9 mouse cellular contexts compared by ENCODE assay signal in genomic region chr15:85576511-85577440, GRCm38 (mm10). TPM values are rescaled to one million over a fixed set of nuclear protein-coding genes. Genes with fewer than 3 reads are reported as not detected.
DNase-seq lines count a peak whose midpoint lies in the region; ATAC-seq and TF ChIP-seq lines count a peak whose summit lies in the region.
"Had no signal": no experiment of that assay in that cellular context is flagged by ENCODE, and none has a peak within 500 bp of the region (broad histone marks: within the 10 kb centered on the region; RNA-seq: fewer than 3 reads in every experiment).

No protein-coding gene starts in this region.

- H3K9ac ChIP-seq in kidney, embryonic 15.5 days, result no peak overlapping the region
- H3K9ac ChIP-seq in hindbrain, embryonic 11.5 days (ENCODE audit: low read depth, low read length), result peak overlapping the region; percentile 86
- H3K9ac ChIP-seq in midbrain, postnatal 0 days (replicated peaks; ENCODE audit: low read length, poor library complexity, severe bottlenecking), result peak overlapping the region; percentile 51

- TF ChIP-seq CTCF in midbrain, postnatal 0 days (IDR thresholded peaks at IDR 0.05), result no peak

- peak overlapping the region; percentile 94 for H3K4me2 ChIP-seq in kidney, embryonic 15.5 days
- H3K4me2 ChIP-seq in hindbrain, embryonic 11.5 days (replicated peaks; ENCODE audit: low read depth, low read length), result peak overlapping the region; percentile 95
- H3K4me2 ChIP-seq in midbrain, postnatal 0 days (ENCODE audit: low read depth, low read length, poor library complexity, severe bottlenecking), result peak overlapping the region; percentile 91

- peaks cover 94% of the 10 kb centered on the region for H3K27me3 ChIP-seq in kidney, embryonic 15.5 days
- peaks cover 51% of the 10 kb centered on the region for H3K27me3 ChIP-seq in hindbrain, embryonic 11.5 days (ENCODE audit: control insufficient read depth, insufficient read depth, low read length)
- peaks cover 58% of the 10 kb centered on the region for H3K27me3 ChIP-seq in midbrain, postnatal 0 days (ENCODE audit: insufficient read depth, low read length)

- no peaks in the 10 kb centered on the region for H3K9me3 ChIP-seq in kidney, embryonic 15.5 days (replicated peaks)
- no peaks in the 10 kb centered on the region for H3K9me3 ChIP-seq in hindbrain, embryonic 11.5 days (ENCODE audit: control insufficient read depth, low read length)
- no peaks in the 10 kb centered on the region for H3K9me3 ChIP-seq in midbrain, postnatal 0 days (ENCODE audit: low read length)

- H3K4me3 ChIP-seq in kidney, embryonic 15.5 days (replicated peaks), result peak overlapping the region; percentile 39
- H3K4me3 ChIP-seq in hindbrain, embryonic 11.5 days (ENCODE audit: low read depth, low read length), result peak overlapping the region; percentile 75
- H3K4me3 ChIP-seq in midbrain, postnatal 0 days (ENCODE audit: low read depth, low read length), result peak overlapping the region; percentile 46

- peaks cover 42% of the 10 kb centered on the region for H3K4me1 ChIP-seq in kidney, embryonic 15.5 days
- H3K4me1 ChIP-seq in hindbrain, embryonic 11.5 days (replicated peaks; ENCODE audit: control insufficient read depth, insufficient read depth, low read length), result peaks cover 27% of the 10 kb centered on the region
- peaks cover 11% of the 10 kb centered on the region; the same call in 1 of the 2 replicates for H3K4me1 ChIP-seq in midbrain, postnatal 0 days (ENCODE audit: insufficient read depth, low read length)

- H3K36me3 ChIP-seq in kidney, embryonic 15.5 days, result no peaks in the 10 kb centered on the region
- no peaks in the 10 kb centered on the region for H3K36me3 ChIP-seq in hindbrain, embryonic 11.5 days (ENCODE audit: control insufficient read depth, insufficient read depth, low read length)
- no peaks in the 10 kb centered on the region for H3K36me3 ChIP-seq in midbrain, postnatal 0 days (ENCODE audit: insufficient read depth, low read length)

- DNase-seq in kidney, adult 18-20 months, result no peak
- DNase-seq in embryo, embryonic 10 days (ENCODE audit: low spot score), result peak; percentile 52
- peak; percentile 79 for DNase-seq in hindbrain, embryonic 11.5 days (ENCODE audit: low spot score)
- DNase-seq in midbrain, postnatal 0 days (ENCODE audit: low spot score), result peak; percentile 71
- no peak for DNase-seq in cerebellum, postnatal 14 days
- DNase-seq in urinary bladder, adult 18-20 months (ENCODE audit: low spot score in 2 of 2), result no peak
- DNase-seq in spleen, postnatal 14 days (ENCODE audit: low spot score in 2 of 2), result no peak

- H3K27ac ChIP-seq in kidney, embryonic 15.5 days, result no peak overlapping the region
- peak overlapping the region; percentile 87 for H3K27ac ChIP-seq in hindbrain, embryonic 11.5 days (ENCODE audit: low read depth, low read length)
- peak overlapping the region; percentile 60 for H3K27ac ChIP-seq in midbrain, postnatal 0 days (ENCODE audit: low read depth, low read length)

- ATAC-seq in kidney, embryonic 15.5 days (replicated peaks; ENCODE audit: low FRiP score), result no peak
- peak; percentile 59 for ATAC-seq in hindbrain, embryonic 11.5 days (ENCODE audit: low FRiP score)
- no peak; the same call in 1 of the 2 replicates for ATAC-seq in midbrain, postnatal 0 days (ENCODE audit: low FRiP score)

- 2% methylated on average over 60 of the region's 61 CpGs for WGBS in kidney, embryonic 15.5 days
- WGBS in hindbrain, embryonic 11.5 days, result 1% methylated on average over 59 of the region's 61 CpGs
- WGBS in midbrain, postnatal 0 days, result 1% methylated on average over 61 of the region's 61 CpGs

RNA-seq across cellular contexts. Expression of gene Wnt7b, which starts 5.5 kb away (rescaled TPM):
- polyA plus RNA-seq in kidney, embryonic 15.5 days (2015; fragmentation: Nextera tagmentation; extraction: Ambion mirVana), result 16.3 and 16.8 TPM in 2 replicates
- 61.6 and 79.7 TPM in 2 replicates for polyA plus RNA-seq in hindbrain, embryonic 11.5 days (2014; fragmentation: Nextera tagmentation; extraction: Ambion mirVana)
- total RNA-seq in midbrain, postnatal 0 days (2014; rRNA removed), result 26.3 and 34.3 TPM in 2 replicates
- 19.0 and 19.5 TPM in 2 replicates for polyA plus RNA-seq in midbrain, postnatal 0 days (2015; fragmentation: Nextera tagmentation; extraction: Ambion mirVana)
- total RNA-seq: MEL had no signal

Comparison
In these comparisons a context has a peak if more than half of its experiments do, and no peak if none do; other contexts are left out.
1. DNase-seq: peak in embryo, embryonic 10 days (single experiment), hindbrain, embryonic 11.5 days (single experiment) and midbrain, postnatal 0 days (single experiment); none in kidney, adult 18-20 months (single experiment), cerebellum, postnatal 14 days (0 of 2), urinary bladder, adult 18-20 months (0 of 2) and spleen, postnatal 14 days (0 of 2).
2. Peak in every context shown above with its lines, with median percentiles within 50 percentile points of each other: H3K4me2 ChIP-seq and H3K4me3 ChIP-seq.